Mouse (Mus musculus) CD4-positive, CD25-positive, alpha-beta regulatory T cell, adult 4 months (primary cell): ENCODE measurements around the gene Slc39a7. TPM values are rescaled to one million over a fixed set of nuclear protein-coding genes. Genes with fewer than 3 reads are reported as not detected.

Source experiments
- ATAC-seq: one replicate; pipeline ENCODE4 v1.8.0; 2017
- polyA plus RNA-seq, 2 experiments: library from polyadenylated mRNA; unstranded; fragments of 100-300 nt; shearing (Covaris generic); gene quantifications; one replicate each; pipeline ENCODE4 v1.2.1; 2017

Slc39a7 gene
- 10 to 100 TPM; 53.0 to 92.6 TPM for polyA plus RNA-seq

DNA sequence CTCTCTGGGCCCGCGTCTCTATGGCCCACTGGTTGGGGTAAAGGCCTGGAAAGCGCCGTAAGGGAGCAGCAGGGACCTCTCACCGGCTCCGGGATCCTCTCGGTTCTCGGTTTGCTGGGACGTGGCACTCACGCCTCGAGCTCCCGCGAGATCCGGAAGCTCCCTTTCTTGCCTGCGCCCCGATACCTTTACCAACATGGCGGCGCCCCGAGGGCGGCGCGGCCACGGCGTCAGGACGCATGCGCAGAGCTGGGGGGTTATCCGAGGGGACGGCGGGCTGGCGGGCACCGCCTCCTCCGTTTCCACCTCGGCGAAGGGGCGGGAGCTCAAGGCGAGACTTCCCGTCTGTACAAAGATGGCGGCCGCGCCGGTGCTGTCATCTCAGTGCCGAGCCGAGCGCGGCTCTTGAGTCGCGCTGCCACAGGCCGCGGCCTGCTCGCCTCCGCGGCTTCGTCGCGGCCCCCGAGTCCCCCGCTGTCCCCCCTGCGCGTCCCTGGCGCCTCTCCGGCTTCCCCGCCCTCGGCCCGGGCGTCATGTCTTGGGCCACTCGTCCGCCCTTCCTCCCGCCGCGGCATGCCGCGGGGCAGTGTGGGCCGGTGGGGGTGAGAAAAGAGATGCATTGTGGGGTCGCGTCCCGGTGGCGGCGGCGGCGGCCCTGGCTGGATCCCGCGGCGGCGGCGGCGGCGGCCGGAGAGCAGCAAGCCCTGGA lies at the start of gene Slc39a7, which contains the start of gene Rxrb:
Gene Slc39a7 (minus strand): TSS at position 218 of the 709 bp plus-strand sequence.
Gene Rxrb (plus strand): TSS at position 348 of the 709 bp plus-strand sequence.
- peak; percentile 75 for ATAC-seq

DNA sequence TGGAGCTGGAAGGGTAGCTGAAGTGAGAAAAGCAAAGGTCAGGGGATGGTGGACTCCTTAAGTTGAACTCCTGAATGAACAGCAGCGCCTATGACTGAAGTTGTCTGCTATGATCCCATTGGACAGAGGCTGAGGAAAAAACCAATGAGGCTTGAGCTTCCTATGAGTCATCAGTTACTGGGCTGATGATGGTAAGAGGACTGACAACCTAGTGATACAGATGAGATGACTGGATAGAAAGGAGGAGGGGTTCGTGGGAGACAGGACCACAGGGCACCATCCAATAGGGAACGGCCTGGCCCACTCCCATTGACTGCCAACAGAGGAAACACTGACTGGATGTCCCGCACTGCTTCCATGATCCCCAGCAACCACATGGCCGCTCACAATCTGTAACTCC lies 48.1 kb upstream of the Slc39a7 start:
- peak; percentile 95 for ATAC-seq

DNA sequence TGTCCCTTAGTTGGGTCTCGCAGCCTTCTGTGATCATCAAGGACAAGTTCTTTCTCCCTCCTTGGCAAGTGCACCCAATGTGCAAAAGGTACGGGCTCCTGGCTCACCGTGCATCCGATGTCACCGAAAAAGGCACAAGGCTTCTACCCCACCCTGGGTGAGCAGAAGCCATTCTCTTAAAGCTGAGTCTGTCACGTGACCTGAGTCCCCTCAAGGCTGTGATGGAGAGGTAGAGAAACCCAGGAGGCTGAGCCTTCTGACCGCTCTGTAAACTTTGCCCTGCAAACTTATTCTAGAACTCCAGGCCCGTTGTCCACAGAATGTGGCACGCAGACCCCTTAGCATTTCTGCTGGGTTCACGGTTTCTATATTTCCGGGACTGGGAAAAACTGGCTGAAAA lies 47.5 kb upstream of the Slc39a7 start:
- no peak for ATAC-seq

DNA sequence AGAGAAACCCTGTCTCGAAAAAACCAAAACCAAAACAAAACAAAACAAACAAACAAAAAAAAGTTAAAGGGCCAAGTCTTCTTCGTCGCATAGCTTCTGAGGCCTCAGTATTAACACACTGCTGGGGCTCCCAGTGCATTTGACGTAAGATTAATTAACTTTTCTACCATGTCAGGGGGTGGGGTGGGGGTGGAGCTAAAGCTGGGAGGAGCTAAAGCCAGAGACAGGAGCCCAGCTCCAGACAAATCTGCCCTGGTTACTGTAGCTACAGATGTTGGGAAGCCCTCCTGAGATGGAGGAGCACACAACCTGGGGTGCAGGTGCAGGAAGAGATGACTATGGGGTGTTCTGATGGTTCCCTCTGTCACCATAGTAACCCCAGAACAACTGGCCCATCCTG lies 46.7 kb upstream of the Slc39a7 start:
- no peak for ATAC-seq

GRCm38 (mm10) chr17:34077549-34077948 lies 46.1 kb upstream of the Slc39a7 start:
- ATAC-seq = peak; percentile 62

GRCm38 (mm10) chr17:34075271-34075670 lies 43.8 kb upstream of the Slc39a7 start:
- ATAC-seq = no peak

DNA sequence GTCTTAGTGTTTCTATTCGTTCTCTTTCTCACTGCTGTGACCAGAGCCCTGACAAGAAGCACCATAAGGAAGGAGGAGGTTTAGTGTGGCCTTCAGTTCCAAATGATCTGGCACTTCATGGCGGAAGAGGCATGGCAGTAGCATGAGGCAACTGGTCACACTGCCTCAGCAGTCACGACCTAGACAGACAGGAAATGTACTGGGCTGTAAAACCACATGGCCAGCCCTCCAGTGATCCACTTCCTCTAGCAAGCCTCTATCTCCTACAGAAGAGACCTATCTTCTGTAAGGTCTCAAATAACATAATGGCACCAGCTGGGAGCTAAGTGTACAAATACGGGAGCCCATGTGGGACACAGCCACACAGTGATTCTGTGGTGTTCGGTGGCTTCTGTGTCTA lies 40.6 kb upstream of the Slc39a7 start:
- peak; percentile 45 for ATAC-seq

GRCm38 (mm10) chr17:34068864-34069263 lies 37.4 kb upstream of the Slc39a7 start:
- no peak for ATAC-seq

GRCm38 (mm10) chr17:34057224-34057623 lies 25.7 kb upstream of the Slc39a7 start:
- no peak for ATAC-seq

GRCm38 (mm10) chr17:34047404-34048050 lies 16.0 kb upstream of the Slc39a7 start:
- ATAC-seq = peak; percentile 45

DNA sequence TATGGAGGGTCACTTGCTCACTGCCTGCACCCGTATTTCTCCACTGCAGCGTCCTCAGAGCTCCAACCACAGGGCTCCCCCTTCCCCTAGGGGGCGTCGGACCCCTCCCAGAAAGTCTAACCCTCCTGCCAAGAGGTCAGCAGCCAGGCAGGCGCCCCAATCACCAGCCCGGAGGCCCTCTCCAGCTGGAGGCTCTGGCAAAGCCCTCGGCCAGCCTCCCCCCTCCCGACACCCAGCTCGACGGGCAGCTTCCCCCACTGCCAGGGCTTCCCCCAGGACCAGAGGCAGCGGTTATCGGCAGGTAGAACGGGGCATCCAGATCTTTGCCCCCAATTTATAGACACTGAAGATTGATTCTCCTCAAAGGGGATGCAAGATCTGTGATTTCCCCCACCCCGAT lies 14.5 kb upstream of the Slc39a7 start:
- no peak for ATAC-seq

- no peak for ATAC-seq
Measured at GRCm38 (mm10) chr17:34039562-34040450, 8.3 kb upstream of the Slc39a7 start.

DNA sequence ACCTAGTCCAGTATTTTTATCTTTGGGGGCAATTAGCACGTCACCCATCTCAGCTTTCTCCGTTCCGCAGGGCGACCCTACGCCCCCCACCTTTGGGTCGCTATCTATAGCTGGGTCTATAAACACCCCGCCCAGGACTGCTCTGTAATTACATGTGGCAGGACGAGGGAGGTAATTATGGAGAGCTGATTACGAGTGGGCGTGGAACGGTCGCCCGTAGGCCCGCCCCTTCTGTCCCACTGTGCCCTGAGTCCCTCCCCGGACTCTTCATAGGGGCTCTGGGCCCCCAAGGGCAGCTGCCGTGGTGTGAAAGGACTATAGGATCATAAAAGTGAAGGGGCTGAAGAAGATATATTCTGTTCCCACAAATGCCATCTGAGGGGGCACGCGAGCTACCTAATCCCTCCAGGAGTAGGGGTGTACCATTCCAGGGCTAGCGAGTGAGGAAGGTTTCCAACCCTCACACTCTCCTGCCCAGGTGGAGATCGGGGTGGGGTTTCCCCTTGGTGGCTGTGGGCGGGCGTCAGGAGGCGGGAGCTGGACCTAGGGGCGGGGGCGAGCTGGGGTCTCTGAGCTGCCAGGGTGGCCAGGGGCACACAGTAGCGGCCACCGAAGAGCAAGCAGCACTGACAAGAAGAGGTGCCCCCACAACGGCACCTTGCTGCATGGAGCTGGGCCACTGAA lies 7.5 kb upstream of the Slc39a7 start, which contains the start of gene Col11a2:
Gene Col11a2 (plus strand): TSS at position 560 of the 684 bp plus-strand sequence.
- no peak for ATAC-seq

DNA sequence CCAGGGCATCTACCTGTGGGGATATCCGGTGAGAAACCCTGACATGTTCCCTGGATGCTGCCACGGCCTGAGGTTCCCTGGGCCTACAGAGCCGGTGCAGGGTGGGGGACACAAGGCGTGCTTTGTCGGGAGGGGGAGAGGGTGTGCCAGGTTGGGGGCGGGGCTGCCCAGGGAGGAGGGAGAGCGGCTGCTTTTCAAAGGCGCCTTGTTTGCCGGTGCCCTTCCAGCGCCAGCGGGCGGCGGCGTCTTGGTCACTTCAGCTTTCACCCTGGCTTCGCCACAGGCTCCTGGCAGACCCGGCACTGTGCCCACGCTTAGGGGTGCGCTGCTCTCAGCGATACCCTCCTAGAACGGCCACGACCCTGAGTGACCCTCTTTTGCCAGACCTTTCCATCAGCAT lies 7.0 kb upstream of the Slc39a7 start:
- no peak for ATAC-seq

GRCm38 (mm10) chr17:34037241-34037640 lies 5.8 kb upstream of the Slc39a7 start:
- ATAC-seq = no peak

- ATAC-seq = no peak
Measured at GRCm38 (mm10) chr17:34036647-34037046, 5.2 kb upstream of the Slc39a7 start.

- ATAC-seq = no peak
Measured at GRCm38 (mm10) chr17:34035517-34035916, 4.0 kb upstream of the Slc39a7 start.

DNA sequence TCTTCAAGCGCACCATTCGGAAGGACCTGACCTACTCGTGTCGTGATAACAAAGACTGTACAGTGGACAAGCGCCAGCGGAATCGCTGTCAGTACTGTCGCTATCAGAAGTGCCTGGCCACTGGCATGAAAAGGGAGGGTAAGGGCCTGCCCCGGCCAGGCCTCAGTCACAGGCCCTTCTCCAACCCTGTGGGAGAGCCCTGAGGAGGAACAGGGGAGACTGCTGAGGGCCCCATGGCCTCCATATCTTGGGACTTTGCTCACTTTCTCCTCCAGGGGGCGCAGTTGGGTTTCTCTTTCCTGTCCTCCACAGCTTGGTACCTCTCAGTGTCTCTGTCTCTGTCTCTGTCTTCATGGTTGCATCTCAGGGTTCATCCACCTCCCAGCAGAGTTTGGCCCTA lies 2.6 kb upstream of the Slc39a7 start:
- ATAC-seq = no peak

DNA sequence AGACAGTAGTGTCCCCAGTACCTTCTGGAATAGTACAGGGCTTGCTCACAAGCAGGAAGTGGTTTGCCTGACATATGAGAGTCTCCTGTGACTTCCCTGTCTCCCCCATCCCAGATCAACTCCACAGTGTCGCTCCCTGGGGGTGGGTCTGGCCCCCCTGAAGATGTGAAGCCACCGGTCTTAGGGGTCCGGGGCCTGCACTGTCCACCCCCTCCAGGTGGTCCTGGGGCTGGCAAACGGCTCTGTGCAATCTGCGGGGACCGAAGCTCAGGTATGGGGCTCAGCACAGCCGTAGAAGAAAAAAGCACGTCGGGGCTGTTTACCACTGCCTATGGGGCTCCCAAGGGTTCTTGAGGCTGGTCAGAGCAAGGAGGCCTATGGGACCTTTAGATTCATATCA lies 2.0 kb upstream of the Slc39a7 start:
- ATAC-seq = no peak

DNA sequence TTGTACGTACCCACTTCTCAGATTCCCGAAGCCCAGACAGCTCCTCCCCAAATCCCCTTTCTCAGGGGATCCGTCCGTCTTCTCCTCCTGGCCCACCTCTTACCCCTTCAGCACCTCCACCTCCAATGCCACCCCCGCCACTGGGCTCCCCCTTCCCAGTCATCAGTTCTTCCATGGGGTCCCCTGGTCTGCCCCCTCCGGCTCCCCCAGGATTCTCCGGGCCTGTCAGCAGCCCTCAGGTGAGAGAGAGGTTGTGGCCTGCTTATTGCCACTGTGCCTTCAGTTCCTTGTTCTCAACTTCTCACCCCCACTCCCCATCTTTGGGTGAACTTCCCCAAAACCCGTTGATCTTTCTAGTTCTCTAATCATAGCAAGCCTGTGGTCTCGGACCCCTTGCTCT lies 1.3 kb upstream of the Slc39a7 start:
- ATAC-seq = no peak

DNA sequence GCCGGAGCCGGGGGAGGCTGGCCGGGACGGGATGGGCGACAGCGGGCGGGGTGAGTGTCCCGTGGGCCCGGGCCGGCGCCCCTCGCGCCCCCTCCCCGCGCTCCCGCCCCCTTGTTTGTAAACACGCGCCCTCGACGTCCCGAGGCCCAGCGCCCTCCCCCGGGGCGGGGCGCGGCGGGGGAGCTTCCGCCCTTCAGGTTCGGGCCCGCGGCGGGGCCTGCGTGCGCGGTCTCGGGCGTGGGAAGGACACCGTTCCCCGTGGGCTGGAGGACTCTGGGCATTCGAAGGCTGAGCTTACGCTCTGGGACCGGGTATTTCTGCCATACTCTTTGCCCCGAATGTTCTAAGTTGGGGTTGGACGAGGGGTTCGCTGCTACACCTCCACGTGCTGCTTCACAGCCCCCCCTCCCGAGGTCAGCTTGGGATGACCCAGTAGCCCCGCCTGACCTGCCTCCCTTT lies 721 bp upstream of the Slc39a7 start:
- peak; percentile 11 for ATAC-seq

- no peak for ATAC-seq
Measured at GRCm38 (mm10) chr17:34030861-34031326, 588 bp downstream of the Slc39a7 start.
